Mouse (Mus musculus) liver, adult 2 months (tissue): ENCODE data around the gene Slc29a1.

ENCODE experiments used
- CTCF ChIP-seq: fragments of 200-500 bp; IDR thresholded peaks from 2 replicates; pipeline ENCODE4 v1.5.1; 2011; ENCODE audit warnings: low read depth, low read length, control low read depth
- POLR2A ChIP-seq: fragments of 200-500 bp; IDR thresholded peaks from 2 replicates; pipeline ENCODE4 v1.6.1; 2011; ENCODE audit warnings: low read length, control low read depth; ENCODE audit not compliant: insufficient read depth; ENCODE audit errors: extremely low read depth

DNA sequence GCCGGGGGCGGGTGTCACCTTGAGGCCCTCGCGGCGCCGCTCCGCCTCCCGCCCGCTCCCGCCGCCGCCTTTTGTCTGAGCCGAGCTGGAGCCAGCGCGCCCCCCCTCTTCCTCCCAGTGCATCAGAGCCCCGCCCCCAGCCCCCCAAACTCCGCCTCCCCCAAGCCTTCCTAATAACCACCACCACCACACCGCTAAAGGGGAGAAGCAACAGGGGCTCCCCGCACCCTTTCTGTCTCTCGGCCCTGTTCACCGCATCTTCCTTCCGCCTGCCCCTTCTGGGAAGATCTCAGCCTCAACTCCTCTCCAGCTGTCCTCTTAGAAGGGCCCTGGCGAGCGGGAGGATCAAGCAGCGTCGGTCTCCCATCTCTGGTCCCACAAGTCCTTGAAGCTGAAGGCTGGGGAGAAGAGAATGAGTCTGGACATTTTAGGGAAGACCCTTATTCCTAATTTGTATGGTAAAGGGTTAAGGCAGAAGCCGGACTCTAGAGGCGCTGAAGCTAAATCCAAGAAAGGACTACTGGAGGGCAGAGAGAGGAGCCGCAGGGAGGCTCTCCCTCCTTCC lies 49.7 kb downstream of the Slc29a1 start, which contains the start of gene Tmem151b:
- TF ChIP-seq CTCF: no peak
- TF ChIP-seq POLR2A: no peak
